Mouse (Mus musculus) MEL (cell line): ENCODE data around the gene Wdr3. TPM values are rescaled to one million over a fixed set of nuclear protein-coding genes. Genes with fewer than 3 reads are reported as not detected.

Source experiments
- DNase-seq: peaks from one replicate; pipeline ENCODE4 v3.0.0; 2011; ENCODE audit warnings: low read depth, low spot score
- H3K27ac ChIP-seq: 2 replicates; pipeline ENCODE4 v1.5.1; 2012; ENCODE audit warnings: low read depth, mild to moderate bottlenecking, control low read depth, low read length, moderate library complexity; ENCODE audit not compliant: control insufficient read depth
- H3K27me3 ChIP-seq, 2 experiments: fragments of 150-350 bp in 1 of 2; sonication (generic) in 1 of 2; 2 replicates each; pipeline ENCODE4 v1.6.1; 2012; ENCODE audit warnings: low read length in 2 of 2, mild to moderate bottlenecking in 2 of 2, improper control_type of control experiment in 1 of 2, moderate library complexity in 1 of 2; ENCODE audit not compliant: insufficient read depth in 2 of 2, control insufficient read depth in 1 of 2
- H3K36me3 ChIP-seq, 2 experiments: 2 replicates each; pipeline ENCODE4 v1.6.1; 2012 to 2014; ENCODE audit warnings: low read length in 2 of 2, improper control_type of control experiment in 1 of 2, inconsistent platforms in 1 of 2, mild to moderate bottlenecking in 1 of 2; ENCODE audit not compliant: insufficient read depth in 2 of 2, control insufficient read depth in 1 of 2
- H3K4me1 ChIP-seq, 2 experiments: fragments of 150-350 bp in 1 of 2; sonication (generic) in 1 of 2; 2 replicates each; pipeline ENCODE4 v1.6.1; 2012; ENCODE audit warnings: low read length in 2 of 2, improper control_type of control experiment in 1 of 2, mild to moderate bottlenecking in 1 of 2; ENCODE audit not compliant: insufficient read depth in 2 of 2, control insufficient read depth in 1 of 2
- H3K4me3 ChIP-seq, 2 experiments: fragments of 150-350 bp in 1 of 2; sonication (generic) in 1 of 2; 2 replicates each; pipeline ENCODE4 v1.5.1; 2012; ENCODE audit warnings: low read depth in 2 of 2, low read length in 2 of 2, mild to moderate bottlenecking in 2 of 2, moderate library complexity in 2 of 2, control low read depth in 1 of 2, improper control_type of control experiment in 1 of 2; ENCODE audit not compliant: control insufficient read depth in 1 of 2, insufficient read depth in 1 of 2
- H3K79me2 ChIP-seq: 2 replicates; pipeline ENCODE4 v1.6.1; 2012; ENCODE audit warnings: mild to moderate bottlenecking, low read length, moderate library complexity; ENCODE audit not compliant: control insufficient read depth, poor library complexity, insufficient read depth
- H3K9ac ChIP-seq: 2 replicates; pipeline ENCODE4 v1.6.1; 2012; ENCODE audit warnings: low read depth, mild to moderate bottlenecking, control low read depth, low read length, moderate library complexity; ENCODE audit not compliant: control insufficient read depth, poor library complexity, severe bottlenecking
- H3K9me3 ChIP-seq: fragments of 150-350 bp; sonication (generic); replicated peaks from 2 replicates; pipeline ENCODE4 v1.6.1; 2012; ENCODE audit warnings: mild to moderate bottlenecking, low read length, improper control_type of control experiment, moderate library complexity; ENCODE audit not compliant: insufficient read depth
- CHD1 ChIP-seq: IDR thresholded peaks from 2 replicates; pipeline ENCODE4 v1.6.1; 2012; ENCODE audit warnings: low read depth, mild to moderate bottlenecking, inconsistent platforms, low read length, improper control_type of control experiment
- CHD2 ChIP-seq: IDR thresholded peaks from 2 replicates; pipeline ENCODE4 v1.6.1; 2011; ENCODE audit warnings: low read length, improper control_type of control experiment
- ELF1 ChIP-seq: IDR thresholded peaks from 2 replicates; pipeline ENCODE4 v1.6.1; 2014; ENCODE audit warnings: low read depth, mild to moderate bottlenecking, inconsistent platforms, low read length, improper control_type of control experiment, moderate library complexity
- ETS1 ChIP-seq: IDR thresholded peaks from 2 replicates; pipeline ENCODE4 v1.6.1; 2012; ENCODE audit warnings: low read depth, mild to moderate bottlenecking, inconsistent platforms, low read length, improper control_type of control experiment, moderate library complexity
- GABPA ChIP-seq: IDR thresholded peaks from 2 replicates; pipeline ENCODE4 v1.6.1; 2012; ENCODE audit warnings: low read depth, mild to moderate bottlenecking, inconsistent platforms, low read length, improper control_type of control experiment, moderate library complexity
- HCFC1 ChIP-seq: IDR thresholded peaks from 2 replicates; pipeline ENCODE4 v1.6.1; 2012; ENCODE audit warnings: low read depth, mild to moderate bottlenecking, inconsistent platforms, low read length, improper control_type of control experiment, moderate library complexity
- MAFK ChIP-seq: IDR thresholded peaks from 2 replicates; pipeline ENCODE4 v1.6.1; 2011; ENCODE audit warnings: low read depth, mild to moderate bottlenecking, low read length, improper control_type of control experiment, borderline replicate concordance
- MAZ ChIP-seq: IDR thresholded peaks from 2 replicates; pipeline ENCODE4 v1.6.1; 2012; ENCODE audit warnings: low read depth, mild to moderate bottlenecking, inconsistent platforms, low read length, improper control_type of control experiment
- MEF2A ChIP-seq: IDR thresholded peaks from 2 replicates; pipeline ENCODE4 v1.6.1; 2014; ENCODE audit warnings: low read depth, mild to moderate bottlenecking, inconsistent platforms, low read length, improper control_type of control experiment; ENCODE audit not compliant: poor library complexity, insufficient replicate concordance, severe bottlenecking; ENCODE audit errors: extremely low read depth
- MYB ChIP-seq: IDR thresholded peaks from 2 replicates; pipeline ENCODE4 v1.6.1; 2011; ENCODE audit warnings: mild to moderate bottlenecking, low read depth, low read length, improper control_type of control experiment
- NRF1 ChIP-seq: IDR thresholded peaks from 2 replicates; pipeline ENCODE4 v1.6.1; 2014; ENCODE audit warnings: low read depth, mild to moderate bottlenecking, inconsistent platforms, low read length, improper control_type of control experiment, moderate library complexity; ENCODE audit not compliant: poor library complexity, insufficient read depth, severe bottlenecking
- POLR2A ChIP-seq, 2 experiments: IDR thresholded peaks; 2 replicates each; pipeline ENCODE4 v1.6.1; 2011 to 2012; ENCODE audit warnings: low read length in 2 of 2, mild to moderate bottlenecking in 2 of 2, control low read depth in 1 of 2, improper control_type of control experiment in 1 of 2, low read depth in 1 of 2, moderate library complexity in 1 of 2; ENCODE audit not compliant: control insufficient read depth in 1 of 2, insufficient read depth in 1 of 2, poor library complexity in 1 of 2
- RAD21 ChIP-seq: IDR thresholded peaks from 2 replicates; pipeline ENCODE4 v1.6.1; 2011; ENCODE audit warnings: mild to moderate bottlenecking, low read depth, low read length, improper control_type of control experiment
- RCOR1 ChIP-seq: IDR thresholded peaks from 2 replicates; pipeline ENCODE4 v1.6.1; 2012; ENCODE audit warnings: low read depth, mild to moderate bottlenecking, inconsistent platforms, low read length, improper control_type of control experiment
- SIN3A ChIP-seq: IDR thresholded peaks from 2 replicates; pipeline ENCODE4 v1.6.1; 2012; ENCODE audit warnings: low read length, improper control_type of control experiment, inconsistent platforms
- TCF12 ChIP-seq: IDR thresholded peaks from 2 replicates; pipeline ENCODE4 v1.6.1; 2014; ENCODE audit warnings: low read depth, mild to moderate bottlenecking, inconsistent platforms, low read length, improper control_type of control experiment, moderate library complexity
- UBTF ChIP-seq: IDR thresholded peaks from 2 replicates; pipeline ENCODE4 v1.6.1; 2012; ENCODE audit warnings: low read depth, mild to moderate bottlenecking, inconsistent platforms, low read length, improper control_type of control experiment, moderate library complexity, borderline replicate concordance; ENCODE audit not compliant: insufficient read depth
- USF1 ChIP-seq: IDR thresholded peaks from 2 replicates; pipeline ENCODE4 v1.6.1; 2014; ENCODE audit warnings: low read depth, mild to moderate bottlenecking, inconsistent platforms, low read length, improper control_type of control experiment, moderate library complexity
- ZC3H11A ChIP-seq: IDR thresholded peaks from 2 replicates; pipeline ENCODE4 v1.6.1; 2012; ENCODE audit warnings: low read depth, mild to moderate bottlenecking, inconsistent platforms, low read length, improper control_type of control experiment
- polyA plus RNA-seq, 2 experiments: library from polyadenylated mRNA; stranded (reverse) in 1 of 2; unstranded in 1 of 2; fragments of >175 nt in 1 of 2; fragments of >200 nt in 1 of 2; gene quantifications; 2 replicates each; pipeline versions ENCODE4 v1.2.1 to v1.2.4; 2012; ENCODE audit warnings: low replicate concordance in 2 of 2, low read depth in 1 of 2; ENCODE audit not compliant: insufficient read length in 2 of 2, insufficient read depth in 1 of 2, missing spikeins in 1 of 2
- total RNA-seq: library from RNA; depleted of rRNA; stranded (reverse); fragments of 300-350 nt; gene quantifications from 2 replicates; pipeline ENCODE4 v1.2.3, GENCODE M21; 2012

Wdr3 gene
- total and polyA plus RNA-seq, 3 experiments = 76.5 to 160 (median 123) TPM

DNA sequence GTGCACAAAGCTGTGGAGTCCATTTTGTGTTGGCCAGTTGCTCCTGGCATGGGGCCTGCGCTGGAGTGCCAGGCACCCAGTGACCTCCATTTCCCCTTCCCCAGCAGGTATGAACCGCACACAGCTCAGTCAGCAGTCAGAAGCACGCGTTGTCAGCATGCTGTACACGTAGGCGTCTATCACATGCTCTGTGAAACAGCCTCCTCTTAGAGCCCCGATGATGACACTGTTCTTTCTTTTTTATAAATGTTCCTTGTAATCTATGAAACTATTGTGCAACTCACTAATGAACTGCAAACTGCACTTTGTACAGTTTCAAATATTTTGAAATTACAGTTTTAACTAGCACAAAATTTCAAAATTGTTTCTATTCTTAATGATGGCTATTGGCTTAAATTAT is 39.3 kb upstream of the Wdr3 start:
- Histone ChIP-seq H3K27me3 (no peaks in the 10 kb centered on the region), H3K4me1 (no peaks in the 10 kb centered on the region), H3K27ac (no peak overlapping the region), H3K4me3 (no peak overlapping the region), H3K9ac (no peak overlapping the region), H3K9me3 (no peaks in the 10 kb centered on the region), H3K79me2 (no peaks in the 10 kb centered on the region), H3K36me3 (peaks cover 0 to 2% of the 10 kb centered on the region in 2 experiments; a peak in 2 of 4 replicates)
- TF ChIP-seq CHD1 = no peak
- no peak for TF ChIP-seq ZC3H11A
- TF ChIP-seq UBTF = no peak
- TF ChIP-seq MYB = no peak
- TF ChIP-seq, all 39 proteins: peak for 0
- no peak for DNase-seq

GRCm38 (mm10) chr3:100194210-100194609 is 32.0 kb upstream of the Wdr3 start:
- Histone ChIP-seq H3K27ac (no peak overlapping the region), H3K36me3 (peaks cover 0 to 4% of the 10 kb centered on the region in 2 experiments; a peak in 2 of 4 replicates), H3K27me3 (no peaks in the 10 kb centered on the region), H3K4me3 (no peak overlapping the region), H3K79me2 (no peaks in the 10 kb centered on the region), H3K9ac (no peak overlapping the region), H3K4me1 (no peaks in the 10 kb centered on the region), H3K9me3 (no peaks in the 10 kb centered on the region)
- TF ChIP-seq MEF2A = no peak
- no peak for TF ChIP-seq RCOR1
- TF ChIP-seq GABPA = no peak
- no peak for TF ChIP-seq TCF12
- TF ChIP-seq CHD2 = no peak
- no peak for TF ChIP-seq ZC3H11A
- TF ChIP-seq UBTF = no peak
- no peak for TF ChIP-seq MAZ
- no peak for DNase-seq

GRCm38 (mm10) chr3:100189861-100190260 is 27.7 kb upstream of the Wdr3 start:
- no peak for DNase-seq
- Histone ChIP-seq H3K4me3 (no peak overlapping the region), H3K27ac (no peak overlapping the region), H3K9ac (no peak overlapping the region), H3K9me3 (no peaks in the 10 kb centered on the region), H3K79me2 (no peaks in the 10 kb centered on the region), H3K36me3 (peaks cover 0 to 7% of the 10 kb centered on the region in 2 experiments; a peak in 2 of 4 replicates), H3K27me3 (no peaks in the 10 kb centered on the region), H3K4me1 (no peaks in the 10 kb centered on the region)
- TF ChIP-seq GABPA = no peak
- TF ChIP-seq MYB = no peak
- no peak for TF ChIP-seq ETS1
- no peak for TF ChIP-seq MAFK
- TF ChIP-seq TCF12 = no peak
- TF ChIP-seq NRF1 = no peak
- no peak for TF ChIP-seq USF1
- no peak for TF ChIP-seq MAZ
- no peak for TF ChIP-seq ELF1
- no peak for TF ChIP-seq RAD21
- no peak for TF ChIP-seq HCFC1
- no peak for TF ChIP-seq CHD2
- no peak for TF ChIP-seq POLR2A (IDR thresholded peaks at IDR 0.05; ENCODE audit: control insufficient read depth in 1 of 2, insufficient read depth in 1 of 2, low read depth in 1 of 2, low read length in 2 of 2, poor library complexity in 1 of 2)
- no peak for TF ChIP-seq SIN3A
